Mouse (Mus musculus) myocyte (in vitro differentiated cells): ENCODE measurements at regions not wholly inside any gene's neighbourhood (a gene's known extent, or its start where the extent isn't known, plus 50 kb on each side); places are given as distances from the start of the nearest gene placed in this dataset.

Source experiments
- MAX ChIP-seq: IDR thresholded peaks from one replicate; pipeline ENCODE4 v1.6.1; 2011; ENCODE audit warnings: low read depth, mild to moderate bottlenecking, control low read depth
- POLR2A ChIP-seq: IDR thresholded peaks from one replicate; pipeline ENCODE4 v1.6.1; 2011; ENCODE audit warnings: low read depth, mild to moderate bottlenecking, control low read depth, moderate library complexity; ENCODE audit not compliant: insufficient read length
- SRF ChIP-seq: IDR thresholded peaks from one replicate; pipeline ENCODE4 v1.6.1; 2011; ENCODE audit warnings: low read depth; ENCODE audit not compliant: control insufficient read depth, insufficient read length

DNA sequence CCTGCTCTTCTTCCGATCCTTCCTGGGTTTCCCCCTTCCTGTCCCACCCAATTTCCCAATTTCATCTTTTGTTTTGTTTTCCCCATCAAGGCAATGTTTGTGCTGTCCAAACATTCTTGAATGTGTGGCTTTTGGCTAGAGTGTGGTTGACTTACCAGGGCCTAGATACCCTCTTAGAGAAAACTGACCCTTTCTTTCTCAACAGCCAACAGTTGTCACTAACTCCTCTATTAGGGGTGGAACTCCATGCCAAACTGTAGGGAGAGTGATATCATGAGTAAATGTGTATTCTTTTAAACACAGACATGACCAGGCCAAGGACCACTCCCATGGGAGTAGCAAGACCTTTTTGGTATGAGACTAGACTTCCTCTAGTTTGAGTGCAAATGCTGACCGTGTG, 1145.0 kb downstream of the Adam3 start:
- TF ChIP-seq POLR2A (no peak), MAX (no peak), SRF (no peak)
